Mouse (Mus musculus): ENCODE results near the gene Gm4894. TPM values are rescaled to one million over a fixed set of nuclear protein-coding genes. Genes with fewer than 3 reads are reported as not detected.

Gene Gm4894
- polyA plus RNA-seq, 1 experiment from 2014 or later: not detected

Other genes with a start within 250 kb of the Gm4894 start
- 32.5 and 33.2 TPM in 2 replicates for gene Zw10, start 194.9 kb upstream of the Gm4894 start, polyA plus RNA-seq (2014; fragmentation: Nextera tagmentation; extraction: Ambion mirVana)
- 1.4 TPM in 2 replicates for gene Tmprss5, start 169.3 kb upstream of the Gm4894 start, polyA plus RNA-seq (2014; fragmentation: Nextera tagmentation; extraction: Ambion mirVana)
- gene Drd2, start 90.1 kb downstream of the Gm4894 start, polyA plus RNA-seq (2014; fragmentation: Nextera tagmentation; extraction: Ambion mirVana): 0.07 TPM in 1 of 2 replicates, not detected in the other
- not detected in 2 replicates for gene Ankk1, start 176.5 kb downstream of the Gm4894 start, polyA plus RNA-seq (2014; fragmentation: Nextera tagmentation; extraction: Ambion mirVana)
- gene Ttc12, start 235.7 kb downstream of the Gm4894 start, polyA plus RNA-seq (2014; fragmentation: Nextera tagmentation; extraction: Ambion mirVana): 2.0 TPM in 2 replicates